In the genomic region with DNA sequence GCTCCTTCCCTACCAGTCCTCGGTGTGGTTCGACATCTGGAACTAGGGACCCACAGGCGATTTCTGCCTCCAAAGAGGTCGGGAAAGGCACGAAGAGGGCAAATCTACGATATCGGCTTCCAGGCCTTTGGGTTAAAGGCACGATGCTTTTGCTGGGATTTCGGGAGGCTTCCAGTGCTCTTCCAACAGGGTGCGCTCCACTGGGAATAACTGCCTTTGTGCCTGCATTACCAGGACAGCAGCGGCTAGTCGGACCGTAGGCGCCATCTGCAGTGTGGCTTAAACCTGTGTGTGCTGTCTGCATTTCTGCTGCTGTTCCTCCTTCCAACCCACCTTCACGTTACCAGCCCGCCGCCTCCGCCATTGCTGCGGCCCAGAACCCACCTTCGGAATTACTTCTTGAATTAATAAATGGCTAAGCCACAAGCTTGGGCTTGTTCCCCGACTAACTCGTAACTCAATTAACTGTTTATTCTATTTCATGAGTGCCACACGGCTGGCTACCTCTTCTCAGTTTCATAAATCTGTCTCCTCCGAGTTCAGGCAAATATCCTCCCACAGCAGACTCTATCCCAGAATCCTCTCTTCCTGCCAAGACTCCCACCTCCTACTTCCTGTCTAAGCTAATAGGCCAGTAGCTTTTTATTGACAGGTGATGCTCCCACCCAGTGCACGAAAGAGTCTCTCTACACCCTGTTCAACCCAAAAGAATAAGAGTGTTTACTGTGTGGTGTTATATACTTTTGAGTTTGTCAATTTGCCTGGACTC, we compare ENCODE assay signal across 8 mouse cellular contexts. TPM values are rescaled to one million over a fixed set of nuclear protein-coding genes. Genes with fewer than 3 reads are reported as not detected.
DNase-seq lines count a peak whose midpoint lies in the region; ATAC-seq and TF ChIP-seq lines count a peak whose summit lies in the region.
"Had no signal": no experiment of that assay in that cellular context is flagged by ENCODE, and none has a peak within 500 bp of the region (broad histone marks: within the 10 kb centered on the region; RNA-seq: fewer than 3 reads in every experiment).

No protein-coding gene starts in this region.

- 52% methylated on average over 25 of the region's 25 CpGs for WGBS in embryonic facial prominence, embryonic 15.5 days

- TF ChIP-seq CTCF in layer of hippocampus, adult 2 months (conservative IDR thresholded peaks at IDR 0.05) = peak; percentile 51

- no peaks in the 10 kb centered on the region for H3K36me3 ChIP-seq in embryonic facial prominence, embryonic 15.5 days

- no peak overlapping the region for H3K9ac ChIP-seq in embryonic facial prominence, embryonic 15.5 days

- peak overlapping the region; percentile 41 for H3K4me2 ChIP-seq in embryonic facial prominence, embryonic 15.5 days (replicated peaks)

- H3K9me3 ChIP-seq in embryonic facial prominence, embryonic 15.5 days (replicated peaks) = no peaks in the 10 kb centered on the region

- H3K4me3 ChIP-seq in layer of hippocampus, adult 2 months = peak overlapping the region; percentile 53
- H3K4me3 ChIP-seq in embryonic facial prominence, embryonic 15.5 days (replicated peaks) = peak overlapping the region; percentile 29

- H3K27me3 ChIP-seq in embryonic facial prominence, embryonic 15.5 days = no peaks in the 10 kb centered on the region

- no peaks in the 10 kb centered on the region for H3K4me1 ChIP-seq in embryonic facial prominence, embryonic 15.5 days

- peak overlapping the region; percentile 88 for H3K27ac ChIP-seq in layer of hippocampus, adult 2 months
- H3K27ac ChIP-seq in embryonic facial prominence, embryonic 15.5 days (replicated peaks) = no peak overlapping the region

- ATAC-seq in embryonic facial prominence, embryonic 15.5 days (ENCODE audit: insufficient number of reproducible peaks, low FRiP score, low TSS enrichment, low read depth) = no peak

- DNase-seq in layer of hippocampus, adult 2 months (ENCODE audit: low spot score in 2 of 2) = peak; percentile 56 to 63
- DNase-seq in layer of hippocampus, adult 9-11 months = no peak
- peak; percentile 86 for DNase-seq in R1 (ENCODE audit: low read depth, low spot score)
- peak; percentile 24 for DNase-seq in lung, postnatal 10 days
- no peak for DNase-seq in gastrocnemius, postnatal 25 days
- no peak for DNase-seq in spleen, adult 12 weeks (ENCODE audit: low spot score)
- DNase-seq: gastrocnemius, postnatal 14 days had no signal

RNA-seq across cellular contexts. Expression of gene Sstr3, which starts 10.2 kb away (rescaled TPM):
- total RNA-seq in layer of hippocampus, adult 2 months (2021) = 10 to 100 TPM; 25.2 to 25.8 TPM
- not detected in 2 replicates for polyA plus RNA-seq in embryonic facial prominence, embryonic 15.5 days (2015; fragmentation: Nextera tagmentation; extraction: Ambion mirVana)
- total RNA-seq in gastrocnemius, postnatal 25 days (2021) = not detected

RNA-seq across cellular contexts. Expression of gene Rac2, which starts 17.9 kb away (rescaled TPM):
- 1 to 10 TPM; 2.2 to 3.7 TPM for total RNA-seq in layer of hippocampus, adult 2 months (2021)
- polyA plus RNA-seq in embryonic facial prominence, embryonic 15.5 days (2015; fragmentation: Nextera tagmentation; extraction: Ambion mirVana) = 34.6 and 37.1 TPM in 2 replicates
- 1 to 10 TPM in 1 of 2 experiments, under 1 TPM in 1; 0.43 to 3.4 TPM for total RNA-seq in gastrocnemius, postnatal 25 days (2021)

RNA-seq across cellular contexts. Expression of gene C1qtnf6, which starts 23.5 kb away (rescaled TPM):
- total RNA-seq in layer of hippocampus, adult 2 months (2021) = 1 to 10 TPM; 4.5 to 5.2 TPM
- polyA plus RNA-seq in embryonic facial prominence, embryonic 15.5 days (2015; fragmentation: Nextera tagmentation; extraction: Ambion mirVana) = 64.2 and 65.9 TPM in 2 replicates
- total RNA-seq in gastrocnemius, postnatal 25 days (2021) = 10 to 100 TPM; 16.4 to 16.8 TPM

RNA-seq across cellular contexts. Expression of gene Cyth4, which starts 42.1 kb away (rescaled TPM):
- 10 to 100 TPM; 24.7 to 25.2 TPM for total RNA-seq in layer of hippocampus, adult 2 months (2021)
- 13.8 and 14.3 TPM in 2 replicates for polyA plus RNA-seq in embryonic facial prominence, embryonic 15.5 days (2015; fragmentation: Nextera tagmentation; extraction: Ambion mirVana)
- 1 to 10 TPM; 2.4 to 2.8 TPM for total RNA-seq in gastrocnemius, postnatal 25 days (2021)

RNA-seq across cellular contexts. Expression of gene Il2rb, which starts 59.7 kb away (rescaled TPM):
- total RNA-seq in layer of hippocampus, adult 2 months (2021) = under 1 TPM in 1 of 2 experiments, not detected in 1; 0.20 TPM
- polyA plus RNA-seq in embryonic facial prominence, embryonic 15.5 days (2015; fragmentation: Nextera tagmentation; extraction: Ambion mirVana) = 0.24 and 0.41 TPM in 2 replicates
- not detected for total RNA-seq in gastrocnemius, postnatal 25 days (2021)
- total RNA-seq: gastrocnemius, postnatal 14 days had no signal

Comparison
In these comparisons a context has a peak if more than half of its experiments do, and no peak if none do; other contexts are left out.
1. DNase-seq: peak in layer of hippocampus, adult 2 months (2 of 2), R1 (single experiment) and lung, postnatal 10 days (single experiment); none in layer of hippocampus, adult 9-11 months (single experiment), gastrocnemius, postnatal 25 days (single experiment) and spleen, adult 12 weeks (single experiment).
2. RNA of gene Sstr3, which starts 10.2 kb away (total RNA-seq): 25.2 to 25.8 TPM in layer of hippocampus, adult 2 months; not detected in gastrocnemius, postnatal 25 days; every median in the first group is over 10 times any median in the second.